Mouse (Mus musculus): Measurements from ENCODE around the gene Efhd1. TPM values are rescaled to one million over a fixed set of nuclear protein-coding genes. Genes with fewer than 3 reads are reported as not detected.
A peak's percentile ranks its signal among the peaks of the same experiment; 100 is the strongest.

The Efhd1 gene
- polyA plus RNA-seq (2015; fragmentation: Nextera tagmentation; extraction: Ambion mirVana) = 0.36 and 1.4 TPM in 2 replicates

DNA sequence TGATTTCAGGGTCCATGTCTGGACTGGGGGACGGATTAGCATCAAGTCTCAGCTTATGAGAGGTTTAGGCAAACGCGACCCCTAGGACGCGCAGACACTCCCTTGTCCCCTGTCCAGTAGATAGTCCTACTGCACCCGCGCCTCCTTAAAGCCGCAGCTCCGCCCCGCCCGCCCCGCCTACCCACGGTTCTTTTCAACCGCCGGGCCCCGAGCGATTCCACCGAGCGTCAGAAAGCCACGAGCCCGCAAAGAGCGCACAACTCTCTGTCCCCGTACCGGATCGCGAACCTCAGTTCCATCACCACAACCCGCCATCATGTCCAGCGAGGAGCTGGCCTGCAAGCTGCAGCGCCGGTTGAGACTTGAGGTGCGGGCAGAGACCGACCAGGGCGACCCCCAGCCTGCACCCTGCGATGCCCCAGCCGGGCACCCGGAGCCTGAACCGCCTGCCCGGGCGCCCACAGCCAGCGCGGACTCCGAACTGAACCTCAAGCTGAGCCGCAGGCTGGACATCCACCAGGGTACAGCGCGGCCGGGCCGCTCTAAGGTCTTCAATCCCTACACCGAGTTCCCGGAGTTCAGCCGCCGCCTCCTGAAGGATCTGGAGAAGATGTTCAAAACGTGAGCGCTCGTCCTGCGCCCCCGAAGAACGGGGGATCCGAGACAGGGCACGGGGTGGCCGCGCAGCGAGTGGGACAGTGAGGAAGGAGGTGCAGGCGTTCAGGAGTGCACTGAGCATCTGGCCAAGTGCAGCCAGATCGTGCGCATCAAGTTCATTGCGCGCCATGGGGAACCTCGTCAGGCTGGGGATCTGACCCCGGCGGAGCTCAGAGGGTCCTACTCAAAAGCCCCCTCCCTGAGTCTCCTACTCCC lies at the start of gene Efhd1:
TSS of gene Efhd1 (plus strand) at position 230 of the 873 bp plus-strand sequence.
- ATAC-seq = peak; percentile 50
- Histone ChIP-seq H3K9me3 (replicated peaks; ENCODE audit: control insufficient read depth, low read length, poor library complexity, severe bottlenecking) (no peaks in the 10 kb centered on the region), H3K36me3 (ENCODE audit: control insufficient read depth, insufficient read depth, low read length) (no peaks in the 10 kb centered on the region), H3K4me1 (ENCODE audit: control insufficient read depth, insufficient read depth, low read length) (peaks cover 20% of the 10 kb centered on the region), H3K9ac (ENCODE audit: low read depth, low read length) (peak within 1 kb of the TSS; percentile 61), H3K27ac (ENCODE audit: low read length) (no peak within 1 kb of the TSS), H3K27me3 (ENCODE audit: control insufficient read depth, insufficient read depth, low read depth, low read length) (peaks cover 43% of the 10 kb centered on the region), H3K4me2 (ENCODE audit: low read length) (peak within 1 kb of the TSS; percentile 93), H3K4me3 (ENCODE audit: low read depth, low read length) (peak within 1 kb of the TSS; percentile 46)
- WGBS = under 1% methylated on average over 70 of the region's 70 CpGs

DNA sequence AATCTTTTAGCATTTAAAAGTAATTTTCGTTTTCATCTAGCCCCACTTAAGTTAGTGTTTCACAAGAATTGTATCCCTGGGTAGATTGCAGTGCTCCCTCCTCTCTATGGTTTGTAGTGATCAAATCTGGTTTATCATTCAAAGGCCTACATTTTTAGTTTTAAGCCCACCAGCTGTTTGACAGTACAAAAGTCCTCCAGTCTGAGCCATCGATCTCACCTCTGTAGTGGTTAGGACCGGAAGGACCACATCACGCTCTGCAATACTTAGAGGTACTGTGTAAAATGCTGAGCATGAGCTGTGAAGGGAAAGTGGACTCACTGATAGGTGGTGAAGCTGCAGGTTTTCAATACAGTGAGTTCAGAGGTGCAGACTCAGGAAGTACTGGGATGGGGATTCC lies 49.4 kb upstream of the Efhd1 start:
- Histone ChIP-seq H3K4me1 (ENCODE audit: control insufficient read depth, insufficient read depth, low read length) (peaks cover 31% of the 10 kb centered on the region), H3K4me3 (ENCODE audit: low read depth, low read length) (peak overlapping the region; percentile 79), H3K9ac (ENCODE audit: low read depth, low read length) (peak overlapping the region; percentile 90), H3K36me3 (ENCODE audit: control insufficient read depth, insufficient read depth, low read length) (peaks cover 2% of the 10 kb centered on the region; the same call in 1 of the 2 replicates), H3K4me2 (ENCODE audit: low read length) (peak overlapping the region; percentile 75), H3K27ac (ENCODE audit: low read length) (peak overlapping the region; percentile 94), H3K27me3 (ENCODE audit: control insufficient read depth, insufficient read depth, low read depth, low read length) (no peaks in the 10 kb centered on the region), H3K9me3 (replicated peaks; ENCODE audit: control insufficient read depth, low read length, poor library complexity, severe bottlenecking) (no peaks in the 10 kb centered on the region)
- no peak for ATAC-seq
- 26% methylated on average over 4 of the region's 4 CpGs for WGBS

GRCm38 (mm10) chr1:87217938-87218337 lies 46.2 kb upstream of the Efhd1 start:
- 70% methylated on average over 3 of the region's 3 CpGs for WGBS
- peaks cover 29% of the 10 kb centered on the region for H3K4me1 ChIP-seq (ENCODE audit: control insufficient read depth, insufficient read depth, low read length)
- no peak overlapping the region for H3K4me2 ChIP-seq (ENCODE audit: low read length)
- no peaks in the 10 kb centered on the region for H3K9me3 ChIP-seq (replicated peaks; ENCODE audit: control insufficient read depth, low read length, poor library complexity, severe bottlenecking)
- no peak overlapping the region for H3K27ac ChIP-seq (ENCODE audit: low read length)
- peaks cover 31% of the 10 kb centered on the region for H3K36me3 ChIP-seq (ENCODE audit: control insufficient read depth, insufficient read depth, low read length)
- no peak for ATAC-seq
- H3K9ac ChIP-seq (ENCODE audit: low read depth, low read length) = no peak overlapping the region
- no peaks in the 10 kb centered on the region for H3K27me3 ChIP-seq (ENCODE audit: control insufficient read depth, insufficient read depth, low read depth, low read length)
- H3K4me3 ChIP-seq (ENCODE audit: low read depth, low read length) = no peak overlapping the region

DNA sequence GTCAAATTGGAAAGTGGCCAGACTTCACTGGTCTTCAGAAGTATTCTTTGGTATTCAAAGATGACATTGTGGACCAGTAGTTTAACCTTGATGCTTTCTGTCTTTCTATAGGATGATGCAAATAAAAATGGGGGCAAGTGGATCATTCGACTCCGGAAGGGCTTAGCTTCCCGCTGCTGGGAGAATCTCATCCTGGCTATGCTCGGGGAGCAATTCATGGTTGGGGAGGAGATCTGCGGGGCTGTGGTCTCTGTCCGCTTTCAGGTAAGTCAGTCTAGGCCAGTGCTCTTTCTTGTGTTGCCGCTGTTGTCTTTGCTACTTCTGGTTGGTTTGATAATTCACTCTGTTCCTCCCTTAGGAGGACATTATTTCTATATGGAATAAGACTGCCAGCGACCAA lies 38.4 kb upstream of the Efhd1 start:
- Histone ChIP-seq H3K27ac (ENCODE audit: low read length) (no peak overlapping the region), H3K4me1 (ENCODE audit: control insufficient read depth, insufficient read depth, low read length) (no peaks in the 10 kb centered on the region), H3K9me3 (replicated peaks; ENCODE audit: control insufficient read depth, low read length, poor library complexity, severe bottlenecking) (no peaks in the 10 kb centered on the region), H3K36me3 (ENCODE audit: control insufficient read depth, insufficient read depth, low read length) (peaks cover 51% of the 10 kb centered on the region), H3K27me3 (ENCODE audit: control insufficient read depth, insufficient read depth, low read depth, low read length) (no peaks in the 10 kb centered on the region), H3K9ac (ENCODE audit: low read depth, low read length) (no peak overlapping the region), H3K4me2 (ENCODE audit: low read length) (no peak overlapping the region), H3K4me3 (ENCODE audit: low read depth, low read length) (no peak overlapping the region)
- ATAC-seq = no peak
- 95% methylated on average over 8 of the region's 8 CpGs for whole genome bisulfite sequencing

- Histone ChIP-seq H3K4me3 (ENCODE audit: low read depth, low read length) (no peak overlapping the region), H3K9ac (ENCODE audit: low read depth, low read length) (no peak overlapping the region), H3K36me3 (ENCODE audit: control insufficient read depth, insufficient read depth, low read length) (peaks cover 44% of the 10 kb centered on the region), H3K4me1 (ENCODE audit: control insufficient read depth, insufficient read depth, low read length) (no peaks in the 10 kb centered on the region), H3K9me3 (replicated peaks; ENCODE audit: control insufficient read depth, low read length, poor library complexity, severe bottlenecking) (no peaks in the 10 kb centered on the region), H3K27me3 (ENCODE audit: control insufficient read depth, insufficient read depth, low read depth, low read length) (no peaks in the 10 kb centered on the region), H3K27ac (ENCODE audit: low read length) (no peak overlapping the region), H3K4me2 (ENCODE audit: low read length) (no peak overlapping the region)
- 91% methylated on average over 1 of the region's 1 CpGs for WGBS
- no peak for ATAC-seq
These were observed 37.6 kb upstream of the Efhd1 start for GRCm38 (mm10) chr1:87226409-87227159.

DNA sequence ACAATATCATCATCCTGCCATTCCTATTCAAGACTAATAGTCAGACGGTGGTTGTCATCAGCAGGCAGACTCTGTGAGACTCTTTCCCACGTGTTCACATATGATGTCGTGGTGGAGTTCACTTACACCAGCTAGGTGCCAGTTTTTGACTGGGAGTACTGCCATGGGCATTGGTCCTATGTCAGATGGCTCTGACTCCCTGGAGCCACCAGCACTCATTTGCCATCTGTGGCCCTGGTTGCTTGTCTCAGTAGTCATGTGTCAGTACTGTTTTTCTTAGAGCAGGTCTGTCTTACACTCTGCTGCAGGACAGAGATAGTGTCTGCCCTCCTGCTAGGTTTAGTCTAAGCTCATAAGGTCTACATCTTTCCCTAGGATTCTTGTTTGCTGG lies 37.0 kb upstream of the Efhd1 start:
- WGBS = 91% methylated on average over 3 of the region's 3 CpGs
- Histone ChIP-seq H3K4me1 (ENCODE audit: control insufficient read depth, insufficient read depth, low read length) (no peaks in the 10 kb centered on the region), H3K9ac (ENCODE audit: low read depth, low read length) (no peak overlapping the region), H3K4me3 (ENCODE audit: low read depth, low read length) (no peak overlapping the region), H3K4me2 (ENCODE audit: low read length) (no peak overlapping the region), H3K36me3 (ENCODE audit: control insufficient read depth, insufficient read depth, low read length) (peaks cover 39% of the 10 kb centered on the region), H3K27me3 (ENCODE audit: control insufficient read depth, insufficient read depth, low read depth, low read length) (no peaks in the 10 kb centered on the region), H3K27ac (ENCODE audit: low read length) (no peak overlapping the region), H3K9me3 (replicated peaks; ENCODE audit: control insufficient read depth, low read length, poor library complexity, severe bottlenecking) (no peaks in the 10 kb centered on the region)
- ATAC-seq = no peak

- Histone ChIP-seq H3K27ac (ENCODE audit: low read length) (no peak overlapping the region), H3K36me3 (ENCODE audit: control insufficient read depth, insufficient read depth, low read length) (peaks cover 39% of the 10 kb centered on the region), H3K4me3 (ENCODE audit: low read depth, low read length) (no peak overlapping the region), H3K4me1 (ENCODE audit: control insufficient read depth, insufficient read depth, low read length) (no peaks in the 10 kb centered on the region), H3K4me2 (ENCODE audit: low read length) (no peak overlapping the region), H3K9ac (ENCODE audit: low read depth, low read length) (no peak overlapping the region), H3K9me3 (replicated peaks; ENCODE audit: control insufficient read depth, low read length, poor library complexity, severe bottlenecking) (no peaks in the 10 kb centered on the region), H3K27me3 (ENCODE audit: control insufficient read depth, insufficient read depth, low read depth, low read length) (no peaks in the 10 kb centered on the region)
- 68% methylated on average over 5 of the region's 5 CpGs for WGBS
- no peak for ATAC-seq
These were observed 33.6 kb upstream of the Efhd1 start for GRCm38 (mm10) chr1:87230606-87231005.

DNA sequence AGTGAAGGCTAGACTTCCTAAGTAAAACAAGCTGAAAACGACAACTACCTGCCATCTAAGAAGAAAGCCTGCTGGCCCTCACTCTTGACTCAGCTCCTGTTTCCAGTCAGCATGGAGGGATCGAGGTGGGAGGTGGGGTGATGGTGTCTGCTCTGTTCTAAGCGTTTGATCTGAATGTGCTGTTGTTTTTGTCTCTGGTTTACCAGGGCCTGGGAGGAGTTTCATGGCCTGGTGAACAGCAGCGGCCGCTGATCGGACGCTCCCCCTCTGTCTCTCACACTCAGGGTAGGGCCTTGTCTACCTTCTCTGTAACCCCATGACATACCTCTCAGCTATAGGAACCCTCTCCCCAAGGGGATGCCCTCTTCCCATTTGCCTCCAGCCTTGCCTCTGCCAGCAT lies 32.0 kb upstream of the Efhd1 start:
- WGBS = 74% methylated on average over 7 of the region's 7 CpGs
- no peak for ATAC-seq
- H3K4me3 ChIP-seq (ENCODE audit: low read depth, low read length) = no peak overlapping the region

GRCm38 (mm10) chr1:87239056-87239455 lies 25.1 kb upstream of the Efhd1 start:
- H3K36me3 ChIP-seq (ENCODE audit: control insufficient read depth, insufficient read depth, low read length) = peaks cover 12% of the 10 kb centered on the region; the same call in 1 of the 2 replicates
- no peak overlapping the region for H3K4me3 ChIP-seq (ENCODE audit: low read depth, low read length)
- 82% methylated on average over 8 of the region's 8 CpGs for whole genome bisulfite sequencing
- H3K4me1 ChIP-seq (ENCODE audit: control insufficient read depth, insufficient read depth, low read length) = no peaks in the 10 kb centered on the region
- H3K9ac ChIP-seq (ENCODE audit: low read depth, low read length) = no peak overlapping the region
- no peaks in the 10 kb centered on the region for H3K9me3 ChIP-seq (replicated peaks; ENCODE audit: control insufficient read depth, low read length, poor library complexity, severe bottlenecking)
- no peak for ATAC-seq
- H3K27ac ChIP-seq (ENCODE audit: low read length) = no peak overlapping the region
- H3K27me3 ChIP-seq (ENCODE audit: control insufficient read depth, insufficient read depth, low read depth, low read length) = no peaks in the 10 kb centered on the region
- no peak overlapping the region for H3K4me2 ChIP-seq (ENCODE audit: low read length)

More for the DNA sequence above, 32.0 kb upstream of the Efhd1 start:
- Histone ChIP-seq H3K9me3 (replicated peaks; ENCODE audit: control insufficient read depth, low read length, poor library complexity, severe bottlenecking) (no peaks in the 10 kb centered on the region), H3K27ac (ENCODE audit: low read length) (no peak overlapping the region), H3K36me3 (ENCODE audit: control insufficient read depth, insufficient read depth, low read length) (peaks cover 38% of the 10 kb centered on the region), H3K9ac (ENCODE audit: low read depth, low read length) (no peak overlapping the region), H3K4me2 (ENCODE audit: low read length) (no peak overlapping the region), H3K27me3 (ENCODE audit: control insufficient read depth, insufficient read depth, low read depth, low read length) (no peaks in the 10 kb centered on the region), H3K4me1 (ENCODE audit: control insufficient read depth, insufficient read depth, low read length) (no peaks in the 10 kb centered on the region)
